Mouse (Mus musculus) stomach, postnatal 0 days (tissue): ENCODE results near the gene Upp2. TPM values are rescaled to one million over a fixed set of nuclear protein-coding genes. Genes with fewer than 3 reads are reported as not detected.

Experiments used
- ATAC-seq: fragments of 200-750 bp; cut with Nextera tagmentation; 2 replicates; pipeline ENCODE4 v1.8.0; 2017; ENCODE audit not compliant: low FRiP score, low TSS enrichment
- DNase-seq: peaks from one replicate; pipeline ENCODE4 v3.0.0-alpha.2; 2016; ENCODE audit warnings: low spot score
- H3K27ac ChIP-seq: fragments of 300-500 bp; sonication (generic); replicated peaks from 2 replicates; pipeline ENCODE4 v1.5.1; 2014; ENCODE audit warnings: mild to moderate bottlenecking, control low read depth
- H3K27me3 ChIP-seq: fragments of 300-500 bp; sonication (generic); 2 replicates; pipeline ENCODE4 v1.6.1; 2014; ENCODE audit warnings: low read length; ENCODE audit not compliant: control insufficient read depth, insufficient read depth
- H3K36me3 ChIP-seq: fragments of 300-500 bp; sonication (generic); 2 replicates; pipeline ENCODE4 v1.6.1; 2014; ENCODE audit warnings: low read length, mixed read lengths; ENCODE audit not compliant: control insufficient read depth, insufficient read depth
- H3K4me1 ChIP-seq: fragments of 300-500 bp; sonication (generic); replicated peaks from 2 replicates; pipeline ENCODE4 v1.6.1; 2014; ENCODE audit warnings: antibody characterized with exemption; ENCODE audit not compliant: control insufficient read depth, insufficient read depth
- H3K4me2 ChIP-seq: fragments of 300-500 bp; sonication (generic); replicated peaks from 2 replicates; pipeline ENCODE4 v1.6.1; 2014; ENCODE audit warnings: low read depth, mild to moderate bottlenecking, control low read depth, moderate library complexity
- H3K4me3 ChIP-seq: fragments of 300-500 bp; sonication (generic); 2 replicates; pipeline ENCODE4 v1.5.1; 2014; ENCODE audit warnings: low read depth, low read length, control low read depth
- H3K9ac ChIP-seq: fragments of 300-500 bp; sonication (generic); 2 replicates; pipeline ENCODE4 v1.6.1; 2014; ENCODE audit warnings: mild to moderate bottlenecking, low read length, control low read depth, mixed read lengths
- H3K9me3 ChIP-seq: fragments of 300-500 bp; sonication (generic); 2 replicates; pipeline ENCODE4 v1.6.1; 2016; ENCODE audit warnings: low read length; ENCODE audit not compliant: control insufficient read depth
- CTCF ChIP-seq: IDR thresholded peaks from 2 replicates; pipeline ENCODE4 v1.5.1; 2016; ENCODE audit warnings: antibody characterized with exemption, low read depth, mild to moderate bottlenecking, moderate library complexity
- EP300 ChIP-seq: optimal IDR thresholded peaks from 2 replicates; pipeline ENCODE3; 2016; ENCODE audit warnings: antibody characterized with exemption
- whole genome bisulfite sequencing: fragments of 180-500 bp; shearing (Covaris S2); extraction: QIAGEN DNeasy Blood & Tissue Kit; methylation state at CpG from one replicate; pipeline ENCODE4 v1.1.7; 2014; 5-methylcytosine and 5-hydroxymethylcytosine counted together
- polyA plus RNA-seq: library from polyadenylated mRNA; unstranded; fragments of >200 nt; fragmentation: Nextera tagmentation; extraction: Ambion mirVana; gene quantifications from 2 replicates; pipeline ENCODE4 v1.2.1, GENCODE M21; 2015

Gene Upp2
- polyA plus RNA-seq = 5.2 and 6.1 TPM in 2 replicates

- no peaks in the 10 kb centered on the region for H3K36me3 ChIP-seq
- DNase-seq (peak; percentile 89), ATAC-seq (peak; percentile 96)
- H3K9ac ChIP-seq = peak within 1 kb of the TSS; percentile 93
- peak within 1 kb of the TSS; percentile 98 for H3K27ac ChIP-seq
- H3K4me1 ChIP-seq = peaks cover 5% of the 10 kb centered on the region
- under 1% methylated on average over 41 of the region's 80 CpGs for WGBS
- H3K4me2 ChIP-seq = peak within 1 kb of the TSS; percentile 71
- peak within 1 kb of the TSS; percentile 89 for H3K4me3 ChIP-seq
- H3K27me3 ChIP-seq = no peaks in the 10 kb centered on the region
- H3K9me3 ChIP-seq = no peaks in the 10 kb centered on the region
- peak; percentile 50; the same call in 1 of the 2 replicates for TF ChIP-seq CTCF
- TF ChIP-seq EP300 = no peak
Observed at GRCm38 (mm10) chr2:58567066-58567810, at the start of gene Upp2, which contains the start of gene Acvr1. Upp2 (plus strand) TSS chr2:58567298. Acvr1 (minus strand) TSS chr2:58567157.

DNA sequence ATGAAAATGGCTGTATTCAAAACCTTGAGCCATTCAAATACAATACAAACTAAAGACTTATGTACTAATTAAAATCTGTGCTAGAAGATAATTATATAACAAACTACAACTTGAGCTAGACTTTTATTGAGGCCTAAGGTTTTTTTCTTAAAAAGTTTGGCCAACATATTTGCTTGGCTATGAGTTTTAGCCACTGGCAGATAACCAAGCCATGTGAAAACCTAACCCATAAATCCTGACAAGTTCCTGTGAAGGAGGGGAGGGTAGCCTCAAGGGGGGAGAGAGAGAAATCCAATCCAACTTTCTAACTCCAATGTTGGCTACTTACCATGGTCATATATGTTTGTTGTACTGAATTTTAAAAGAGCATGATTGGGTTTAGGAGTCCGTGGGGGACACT, 48.6 kb upstream of the Upp2 start:
- Histone ChIP-seq H3K27me3 (no peaks in the 10 kb centered on the region), H3K9ac (no peak overlapping the region), H3K9me3 (no peaks in the 10 kb centered on the region), H3K27ac (no peak overlapping the region), H3K4me2 (no peak overlapping the region), H3K36me3 (no peaks in the 10 kb centered on the region), H3K4me3 (no peak overlapping the region), H3K4me1 (no peaks in the 10 kb centered on the region; the same call in 1 of the 2 replicates)
- DNase-seq (no peak), ATAC-seq (no peak)
- WGBS = 80% methylated on average over 1 of the region's 1 CpGs
- TF ChIP-seq CTCF (no peak), EP300 (no peak)

DNA sequence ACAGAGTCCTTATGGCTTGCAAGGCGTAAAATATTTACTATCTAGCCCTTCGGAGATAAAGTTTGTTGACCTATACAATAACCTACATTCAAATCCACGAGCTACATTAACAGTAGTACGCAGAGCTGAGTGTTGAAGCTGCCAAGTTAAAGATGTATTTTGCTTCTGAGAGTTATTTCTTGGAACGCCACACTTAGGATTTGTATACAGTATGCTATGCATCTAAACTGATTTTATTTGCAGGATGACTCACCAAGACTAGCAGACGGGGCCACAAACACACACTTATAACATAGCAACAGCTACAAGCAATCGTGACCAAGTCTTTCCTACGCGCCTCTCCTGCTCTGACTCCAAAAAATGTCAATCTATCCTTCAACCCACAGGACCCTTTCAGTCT, 46.4 kb upstream of the Upp2 start:
- Histone ChIP-seq H3K27ac (no peak overlapping the region), H3K36me3 (no peaks in the 10 kb centered on the region), H3K4me1 (no peaks in the 10 kb centered on the region; the same call in 1 of the 2 replicates), H3K4me3 (no peak overlapping the region), H3K27me3 (no peaks in the 10 kb centered on the region), H3K9ac (no peak overlapping the region), H3K4me2 (no peak overlapping the region), H3K9me3 (no peaks in the 10 kb centered on the region)
- no peak for TF ChIP-seq CTCF
- TF ChIP-seq EP300 = no peak
- DNase-seq (no peak), ATAC-seq (peak; percentile 42; the same call in 1 of the 2 replicates)
- 42% methylated on average over 9 of the region's 9 CpGs for WGBS

DNA sequence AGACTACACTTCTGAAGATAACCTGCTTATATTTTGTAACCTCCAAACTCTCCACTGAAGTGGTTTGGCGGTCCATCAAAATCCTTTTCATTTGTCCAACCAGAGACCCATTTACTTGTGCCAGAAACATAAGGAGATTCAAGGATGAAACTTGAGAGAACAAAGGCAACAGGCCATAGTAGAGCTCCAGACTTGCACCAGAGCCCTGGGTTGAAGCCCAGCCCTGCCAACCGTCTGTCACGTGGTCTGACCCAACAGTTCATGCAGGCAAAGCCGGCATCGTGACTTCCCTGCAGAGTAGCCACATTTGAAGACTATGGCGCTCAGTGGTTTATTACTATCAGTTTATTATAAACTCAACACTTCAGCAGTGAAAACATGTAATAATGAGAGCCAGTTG, 45.5 kb upstream of the Upp2 start:
- H3K27me3 ChIP-seq = no peaks in the 10 kb centered on the region
- no peak for ATAC-seq
- TF ChIP-seq EP300 (no peak), CTCF (no peak)
- WGBS = 82% methylated on average over 6 of the region's 6 CpGs
- no peak overlapping the region for H3K9ac ChIP-seq
- DNase-seq = no peak
- H3K27ac ChIP-seq = no peak overlapping the region
- H3K4me1 ChIP-seq = no peaks in the 10 kb centered on the region; the same call in 1 of the 2 replicates
- H3K9me3 ChIP-seq = no peaks in the 10 kb centered on the region
- no peaks in the 10 kb centered on the region for H3K36me3 ChIP-seq
- H3K4me3 ChIP-seq = no peak overlapping the region
- H3K4me2 ChIP-seq = no peak overlapping the region

DNA sequence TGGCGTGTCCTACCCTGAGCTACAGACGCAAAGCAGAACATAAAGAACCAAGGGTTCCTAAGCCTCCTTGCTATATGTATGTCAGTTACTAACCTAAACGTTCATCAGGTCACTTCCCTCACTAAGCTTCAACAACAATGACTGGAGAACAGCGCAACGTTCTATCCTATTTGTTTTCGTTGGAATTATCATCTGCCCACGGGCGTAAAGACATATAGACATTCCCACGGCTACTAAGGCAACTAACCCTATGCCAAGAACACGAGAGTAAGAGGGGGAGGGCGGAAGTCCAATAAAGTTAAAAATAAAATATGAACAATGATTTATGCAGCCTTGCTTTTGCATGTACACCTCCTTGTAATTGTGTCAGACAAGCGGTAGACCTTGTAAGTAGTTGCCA, 44.0 kb upstream of the Upp2 start:
- Histone ChIP-seq H3K4me2 (no peak overlapping the region), H3K9me3 (no peaks in the 10 kb centered on the region), H3K36me3 (no peaks in the 10 kb centered on the region), H3K27ac (peak overlapping the region; percentile 71), H3K27me3 (no peaks in the 10 kb centered on the region), H3K9ac (no peak overlapping the region), H3K4me3 (no peak overlapping the region), H3K4me1 (no peaks in the 10 kb centered on the region; the same call in 1 of the 2 replicates)
- TF ChIP-seq EP300 (no peak), CTCF (no peak)
- ATAC-seq (no peak), DNase-seq (no peak)
- WGBS = 59% methylated on average over 12 of the region's 12 CpGs

DNA sequence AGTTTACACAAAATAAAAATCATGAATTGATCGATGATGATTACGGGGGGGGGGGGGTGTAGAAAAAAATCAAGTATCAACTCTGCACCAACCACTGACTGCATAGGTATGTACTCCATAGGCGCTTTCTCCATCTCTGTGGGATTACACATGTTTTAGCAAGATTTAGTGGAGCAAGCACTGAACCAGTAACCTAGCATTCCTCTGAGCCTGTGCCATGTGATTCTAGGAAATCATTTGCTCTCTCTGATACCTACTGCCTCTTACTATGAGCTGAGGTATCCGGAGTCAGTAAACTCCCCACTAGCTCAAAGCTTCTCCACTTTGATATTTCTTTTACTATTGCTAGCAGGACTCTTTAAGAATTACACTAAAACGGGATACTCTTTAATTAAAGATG, 43.2 kb upstream of the Upp2 start:
- Histone ChIP-seq H3K9ac (no peak overlapping the region), H3K9me3 (no peaks in the 10 kb centered on the region), H3K4me1 (no peaks in the 10 kb centered on the region; the same call in 1 of the 2 replicates), H3K27ac (no peak overlapping the region), H3K36me3 (no peaks in the 10 kb centered on the region), H3K4me3 (no peak overlapping the region), H3K27me3 (no peaks in the 10 kb centered on the region), H3K4me2 (no peak overlapping the region)
- WGBS = 91% methylated on average over 5 of the region's 5 CpGs
- DNase-seq = no peak
- no peak for ATAC-seq
- no peak for TF ChIP-seq CTCF
- no peak for TF ChIP-seq EP300
